Mouse (Mus musculus): ENCODE results near the gene Tgfbr2.

GRCm38 (mm10) chr9:116085999-116086398 lies 89.2 kb downstream of the Tgfbr2 start:
- TF ChIP-seq CTCF (conservative IDR thresholded peaks at IDR 0.05; ENCODE audit: low read length) (no peak), POU5F1 (IDR thresholded peaks at IDR 0.05; ENCODE audit: borderline replicate concordance, low read length) (no peak)
